Mouse (Mus musculus) heart, embryonic 13.5 days (tissue): ENCODE results near the gene Aplp1. TPM values are rescaled to one million over a fixed set of nuclear protein-coding genes. Genes with fewer than 3 reads are reported as not detected.

Experiments used
- ATAC-seq: fragments of 200-750 bp; cut with Nextera tagmentation; 2 replicates; pipeline ENCODE4 v1.8.0; 2017; ENCODE audit warnings: moderate TSS enrichment; ENCODE audit not compliant: insufficient number of reproducible peaks, low FRiP score, low TSS enrichment; ENCODE audit errors: extremely low read depth
- H3K27ac ChIP-seq: fragments of 300-500 bp; sonication (generic); replicated peaks from 2 replicates; pipeline ENCODE4 v1.5.1; 2015; ENCODE audit warnings: moderate library complexity, mild to moderate bottlenecking, inconsistent platforms
- H3K27me3 ChIP-seq: fragments of 300-500 bp; sonication (generic); replicated peaks from 2 replicates; pipeline ENCODE4 v1.6.1; 2015; ENCODE audit warnings: mild to moderate bottlenecking, inconsistent platforms
- H3K36me3 ChIP-seq: fragments of 300-500 bp; sonication (generic); 2 replicates; pipeline ENCODE4 v1.6.1; 2015; ENCODE audit warnings: mild to moderate bottlenecking, inconsistent platforms
- H3K4me1 ChIP-seq: fragments of 300-500 bp; sonication (generic); 2 replicates; pipeline ENCODE4 v1.6.1; 2015; ENCODE audit warnings: inconsistent platforms
- H3K4me2 ChIP-seq: fragments of 300-500 bp; sonication (generic); 2 replicates; pipeline ENCODE4 v1.6.1; 2015; ENCODE audit warnings: inconsistent platforms, mild to moderate bottlenecking, moderate library complexity
- H3K4me3 ChIP-seq: fragments of 300-500 bp; sonication (generic); 2 replicates; pipeline ENCODE4 v1.5.1; 2015; ENCODE audit warnings: moderate library complexity, mild to moderate bottlenecking, inconsistent platforms
- H3K9ac ChIP-seq: fragments of 300-500 bp; sonication (generic); 2 replicates; pipeline ENCODE4 v1.6.1; 2015; ENCODE audit warnings: inconsistent platforms, mild to moderate bottlenecking, moderate library complexity
- H3K9me3 ChIP-seq: fragments of 300-500 bp; sonication (generic); 2 replicates; pipeline ENCODE4 v1.6.1; 2016; ENCODE audit warnings: inconsistent platforms
- WGBS: fragments of 180-500 bp; shearing (Covaris S2); methylation state at CpG from one replicate; pipeline ENCODE4 v1.1.7; 2015; ENCODE audit warnings: mixed read lengths; 5-methylcytosine and 5-hydroxymethylcytosine counted together
- polyA plus RNA-seq: library from polyadenylated mRNA; unstranded; fragments of >200 nt; fragmentation: Nextera tagmentation; extraction: Ambion mirVana; gene quantifications from 2 replicates; pipeline ENCODE4 v1.2.1, GENCODE M21; 2015

Aplp1 gene
- polyA plus RNA-seq, 1 experiment from 2014 or later = 29.5 TPM

DNA sequence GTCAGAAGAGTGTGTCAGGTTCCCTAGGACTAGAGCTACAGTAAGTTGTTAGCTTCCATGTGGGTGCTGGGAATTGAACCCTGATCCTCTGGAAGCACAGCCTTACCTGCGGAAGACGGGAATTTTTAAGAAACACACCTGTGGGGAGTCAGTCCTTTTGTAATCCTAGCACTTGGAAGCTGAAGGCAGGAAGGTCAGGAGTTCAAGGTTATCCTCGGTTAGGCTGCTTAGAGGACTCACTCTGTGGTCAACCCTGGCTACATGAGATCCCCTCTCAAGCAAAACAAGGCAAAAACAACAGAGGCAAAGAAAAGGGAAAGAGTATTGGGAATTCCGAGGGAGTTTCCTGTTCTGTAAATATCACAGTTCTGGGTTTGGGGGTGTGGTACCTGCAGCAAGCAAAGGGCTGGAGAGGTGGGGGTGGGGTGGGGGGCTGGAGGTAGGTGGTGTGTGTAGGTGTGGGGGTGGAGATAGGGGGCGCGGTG is 19.5 kb upstream of the Aplp1 start:
- H3K9ac ChIP-seq = no peak overlapping the region
- H3K27ac ChIP-seq = no peak overlapping the region
- H3K36me3 ChIP-seq = no peaks in the 10 kb centered on the region
- H3K4me3 ChIP-seq = no peak overlapping the region
- peaks cover 5% of the 10 kb centered on the region; the same call in 1 of the 2 replicates for H3K4me1 ChIP-seq
- no peaks in the 10 kb centered on the region for H3K9me3 ChIP-seq
- WGBS = 11% methylated on average over 6 of the region's 6 CpGs
- H3K4me2 ChIP-seq = no peak overlapping the region
- H3K27me3 ChIP-seq = peaks cover 96% of the 10 kb centered on the region
- ATAC-seq = no peak

DNA sequence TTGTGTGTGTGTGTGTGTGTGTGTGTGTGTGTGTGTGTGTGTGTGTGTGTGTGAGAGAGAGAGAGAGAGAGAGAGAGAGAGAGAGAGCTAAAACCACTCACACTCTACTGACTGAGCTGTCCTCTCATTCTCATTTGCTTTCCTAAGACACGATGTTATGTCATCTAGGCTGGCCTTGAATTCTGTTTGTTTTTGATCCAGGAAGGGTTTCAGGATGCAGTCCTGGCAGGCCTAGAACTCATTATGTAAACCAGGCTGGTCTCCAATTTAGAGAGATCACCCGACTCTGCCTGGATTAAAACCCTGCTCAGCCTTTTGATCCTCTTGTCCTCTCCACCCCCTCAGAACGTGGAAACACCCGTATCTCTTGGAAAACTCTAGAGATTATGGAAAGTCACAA is 18.7 kb upstream of the Aplp1 start:
- H3K9me3 ChIP-seq = no peaks in the 10 kb centered on the region
- no peak overlapping the region for H3K27ac ChIP-seq
- no peak overlapping the region for H3K4me3 ChIP-seq
- no peak for ATAC-seq
- peaks cover 97% of the 10 kb centered on the region for H3K27me3 ChIP-seq
- H3K36me3 ChIP-seq = no peaks in the 10 kb centered on the region
- WGBS = 21% methylated on average over 4 of the region's 4 CpGs
- H3K9ac ChIP-seq = no peak overlapping the region
- peaks cover 5% of the 10 kb centered on the region; the same call in 1 of the 2 replicates for H3K4me1 ChIP-seq
- no peak overlapping the region for H3K4me2 ChIP-seq

DNA sequence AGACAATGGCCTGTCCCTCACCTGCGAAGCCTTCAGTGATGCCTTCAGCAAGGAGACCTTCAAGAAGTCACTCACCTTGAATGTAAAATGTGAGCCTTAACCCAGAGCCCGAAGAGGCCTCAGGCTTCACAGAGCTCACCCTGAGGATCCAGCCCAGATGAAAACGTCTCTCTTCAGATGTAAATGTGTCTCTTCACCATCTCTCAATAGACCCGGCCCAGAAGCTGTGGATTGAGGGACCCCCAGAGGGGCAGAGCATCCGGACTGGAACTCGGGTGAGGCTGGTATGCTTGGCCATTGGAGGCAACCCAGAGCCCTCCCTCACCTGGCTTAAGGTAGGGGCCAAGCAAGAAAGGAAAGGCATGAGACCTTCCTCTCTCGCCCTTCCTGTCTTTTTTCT is 18.2 kb upstream of the Aplp1 start:
- Histone ChIP-seq H3K27ac (no peak overlapping the region), H3K9ac (no peak overlapping the region), H3K36me3 (no peaks in the 10 kb centered on the region), H3K9me3 (no peaks in the 10 kb centered on the region), H3K4me1 (peaks cover 5% of the 10 kb centered on the region; the same call in 1 of the 2 replicates), H3K4me3 (no peak overlapping the region), H3K27me3 (peaks cover 100% of the 10 kb centered on the region), H3K4me2 (no peak overlapping the region)
- 31% methylated on average over 7 of the region's 7 CpGs for WGBS
- ATAC-seq = no peak

DNA sequence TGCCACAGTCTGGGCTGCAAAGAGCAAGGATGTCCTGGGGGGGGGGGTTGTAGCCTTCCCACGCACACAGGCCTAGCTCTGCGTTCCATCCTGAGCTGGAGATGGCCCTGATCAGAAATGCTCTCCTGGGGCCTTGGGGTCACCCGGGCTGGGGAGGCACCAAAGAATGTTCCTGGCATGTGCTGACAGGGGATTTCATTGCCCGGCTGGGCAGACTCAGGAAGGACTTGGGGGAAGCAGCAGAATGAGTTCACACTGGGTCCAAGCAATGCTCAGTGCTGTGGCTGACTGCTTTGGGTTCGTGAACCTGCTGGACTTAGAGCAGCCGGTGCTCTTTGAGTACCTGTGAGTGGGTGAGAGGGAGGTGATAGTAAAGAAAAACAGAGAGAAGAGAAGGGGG is 14.1 kb upstream of the Aplp1 start:
- WGBS = 28% methylated on average over 6 of the region's 6 CpGs
- no peak overlapping the region for H3K27ac ChIP-seq
- H3K27me3 ChIP-seq = peaks cover 100% of the 10 kb centered on the region
- H3K36me3 ChIP-seq = no peaks in the 10 kb centered on the region
- no peak overlapping the region for H3K4me3 ChIP-seq
- no peak for ATAC-seq
- H3K9ac ChIP-seq = no peak overlapping the region
- H3K9me3 ChIP-seq = no peaks in the 10 kb centered on the region
- H3K4me2 ChIP-seq = no peak overlapping the region
- peaks cover 13% of the 10 kb centered on the region for H3K4me1 ChIP-seq

DNA sequence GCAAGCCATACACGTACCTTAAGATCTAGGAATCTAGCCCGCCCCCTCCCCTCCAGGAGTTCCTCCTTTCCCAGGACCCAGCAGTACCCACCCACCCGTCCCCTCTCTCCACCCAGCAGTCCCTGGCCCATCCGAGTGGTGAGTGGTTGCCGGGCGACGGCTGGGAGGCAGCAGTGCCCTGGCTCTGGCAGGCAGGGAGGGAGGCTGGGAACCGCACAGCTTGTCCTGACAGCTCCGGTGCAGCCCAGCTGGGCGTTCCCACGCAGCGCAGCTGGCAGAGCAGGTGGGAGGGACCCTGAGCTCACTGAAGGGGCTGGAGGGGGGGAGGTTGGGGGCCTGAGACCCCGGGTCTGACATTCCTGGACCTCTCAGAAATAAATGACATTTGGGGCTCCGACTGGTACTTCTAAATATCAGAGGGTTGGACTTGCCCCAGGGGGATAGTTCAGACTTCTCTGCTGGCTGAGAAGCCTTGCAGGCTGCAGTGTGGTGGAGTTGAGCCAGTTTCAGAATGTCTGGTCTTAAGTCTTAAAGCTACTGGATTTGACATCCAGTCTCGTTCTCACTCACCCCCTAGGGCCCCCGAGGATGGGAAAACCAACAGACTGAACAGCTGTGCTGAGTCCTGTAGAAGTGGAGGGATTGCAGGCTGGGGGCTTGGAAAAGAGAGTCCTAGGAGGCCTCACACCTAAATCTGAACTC is 12.4 kb upstream of the Aplp1 start, which contains the start of the genes Kirrel2 and Nphs1:
Gene Kirrel2, minus strand, starts transcription at position 62 of the 702 bp plus-strand sequence.
Gene Nphs1, plus strand, starts transcription at position 687 of the 702 bp plus-strand sequence.
- Histone ChIP-seq H3K9me3 (no peaks in the 10 kb centered on the region), H3K4me3 (peak within 1 kb of the TSS; percentile 27), H3K4me2 (peak within 1 kb of the TSS; percentile 46), H3K27me3 (peaks cover 100% of the 10 kb centered on the region), H3K9ac (no peak within 1 kb of the TSS), H3K27ac (no peak within 1 kb of the TSS), H3K36me3 (no peaks in the 10 kb centered on the region), H3K4me1 (peaks cover 17% of the 10 kb centered on the region)
- ATAC-seq = no peak
- 4% methylated on average over 16 of the region's 16 CpGs for WGBS

DNA sequence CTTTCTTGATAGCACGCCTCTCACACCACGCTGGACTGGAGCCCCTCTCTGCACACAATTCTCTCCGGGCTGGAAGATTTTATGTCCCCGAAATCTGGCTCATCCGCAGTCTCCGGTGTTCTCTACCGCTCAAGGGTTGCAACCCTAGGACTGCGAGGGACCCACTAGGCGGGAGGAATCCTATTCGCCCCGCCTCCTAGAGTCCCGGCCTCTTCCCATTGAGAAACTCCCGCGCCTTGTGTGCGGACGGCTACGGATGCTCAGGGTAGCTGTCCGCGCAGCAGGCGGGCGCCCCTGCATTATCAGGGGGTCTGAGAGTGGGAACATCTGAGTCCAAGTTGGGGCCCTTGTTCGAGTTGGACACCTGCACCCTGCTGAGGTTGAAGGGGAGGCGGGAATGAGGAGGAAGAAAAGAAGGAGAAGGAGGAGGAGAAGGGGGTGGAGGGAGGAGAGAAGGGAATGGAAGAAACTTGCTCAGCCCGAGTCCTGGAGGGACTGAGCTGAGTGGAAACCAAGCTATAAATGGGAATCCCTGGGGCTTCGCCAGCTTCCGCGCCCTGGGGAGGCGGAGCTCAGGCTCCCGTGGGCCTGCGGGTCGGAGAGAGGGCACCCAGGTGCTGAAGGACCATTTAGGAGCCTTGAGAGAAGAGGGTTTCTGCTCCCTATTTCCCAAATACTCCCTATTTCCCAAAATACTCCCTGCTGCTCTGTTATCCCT is 11.7 kb upstream of the Aplp1 start:
- WGBS = under 1% methylated on average over 31 of the region's 31 CpGs
- peak overlapping the region; percentile 27 for H3K4me3 ChIP-seq

DNA sequence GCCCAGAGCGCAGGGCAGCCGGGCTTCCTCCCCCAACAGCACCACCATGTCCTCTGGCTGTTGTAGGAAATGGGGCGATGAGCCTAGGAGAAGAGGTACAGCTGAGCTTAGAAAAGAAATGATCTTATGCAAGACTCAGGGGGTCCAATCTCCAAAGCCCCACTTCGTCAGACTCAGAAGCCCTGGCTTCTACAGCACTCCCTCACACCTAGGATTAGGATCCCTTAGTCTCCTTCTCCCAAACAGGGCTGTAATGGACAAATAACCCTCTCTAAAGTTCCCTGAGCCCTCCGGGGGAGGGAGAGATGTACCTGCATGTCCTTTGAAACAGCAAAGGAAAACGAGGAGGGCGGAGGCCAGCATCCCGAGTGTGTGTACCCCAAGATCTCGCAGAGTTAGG is 11.2 kb upstream of the Aplp1 start:
- H3K4me3 ChIP-seq = peak overlapping the region; percentile 27
- no peaks in the 10 kb centered on the region for H3K36me3 ChIP-seq
- ATAC-seq = no peak
- H3K9me3 ChIP-seq = no peaks in the 10 kb centered on the region
- peak overlapping the region; percentile 46 for H3K4me2 ChIP-seq
- no peak overlapping the region for H3K9ac ChIP-seq
- H3K27me3 ChIP-seq = peaks cover 100% of the 10 kb centered on the region
- peaks cover 17% of the 10 kb centered on the region for H3K4me1 ChIP-seq
- WGBS = 2% methylated on average over 9 of the region's 9 CpGs
- H3K27ac ChIP-seq = no peak overlapping the region

More for the DNA sequence above, 11.7 kb upstream of the Aplp1 start:
- H3K36me3 ChIP-seq = no peaks in the 10 kb centered on the region
- H3K4me2 ChIP-seq = peak overlapping the region; percentile 46
- ATAC-seq = no peak
- H3K9me3 ChIP-seq = no peaks in the 10 kb centered on the region
- peaks cover 17% of the 10 kb centered on the region for H3K4me1 ChIP-seq
- H3K27ac ChIP-seq = no peak overlapping the region
- no peak overlapping the region for H3K9ac ChIP-seq
- peaks cover 100% of the 10 kb centered on the region for H3K27me3 ChIP-seq

DNA sequence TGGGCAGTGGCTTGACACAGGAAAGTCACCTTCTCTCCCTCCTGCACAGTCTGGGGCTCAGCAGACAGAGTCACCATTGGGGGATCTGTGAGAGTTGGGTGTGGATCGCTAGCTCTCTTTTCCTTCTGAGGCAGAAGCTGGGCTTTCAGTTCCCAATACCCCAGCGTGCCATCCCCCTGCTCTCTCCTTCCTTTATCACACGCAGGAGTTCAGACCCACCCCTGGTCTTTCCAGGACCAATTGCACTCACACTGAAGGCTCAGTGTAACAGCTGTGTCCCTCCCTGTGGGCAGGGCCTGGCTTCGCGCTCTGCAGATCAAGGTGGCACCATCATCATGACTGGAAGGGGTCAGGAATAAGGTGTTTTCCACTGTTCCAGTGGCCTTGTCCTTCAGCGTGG is 8.9 kb upstream of the Aplp1 start:
- Histone ChIP-seq H3K9ac (no peak overlapping the region), H3K27me3 (peaks cover 98% of the 10 kb centered on the region), H3K9me3 (no peaks in the 10 kb centered on the region), H3K27ac (no peak overlapping the region), H3K4me1 (peaks cover 17% of the 10 kb centered on the region), H3K4me3 (peak overlapping the region; percentile 26), H3K36me3 (no peaks in the 10 kb centered on the region), H3K4me2 (0 out of 2 replicates have a peak overlapping the region, but pooled peaks have one; percentile 39)
- no peak for ATAC-seq
- WGBS = 17% methylated on average over 6 of the region's 6 CpGs

DNA sequence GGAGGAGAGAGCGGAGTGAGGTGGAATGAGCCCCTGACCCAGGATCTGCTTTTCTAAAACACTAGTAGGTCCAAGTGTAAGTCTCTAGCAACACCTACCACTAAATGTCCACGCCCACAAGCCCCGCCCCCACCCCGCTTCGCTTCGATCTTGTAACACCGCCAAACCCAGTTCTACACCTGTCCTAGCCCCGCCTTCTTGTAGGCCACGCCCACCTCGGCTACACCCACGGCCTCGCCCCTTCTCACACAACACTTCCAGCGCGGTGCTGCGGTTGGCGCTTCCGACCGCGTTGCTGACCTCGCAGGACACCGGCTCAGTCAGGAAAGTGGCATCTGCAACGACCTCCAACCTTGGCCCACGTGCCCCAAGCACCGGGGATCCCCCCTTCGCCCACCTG is 8.4 kb upstream of the Aplp1 start:
- H3K4me1 ChIP-seq = peaks cover 17% of the 10 kb centered on the region
- no peak overlapping the region for H3K27ac ChIP-seq
- H3K9me3 ChIP-seq = no peaks in the 10 kb centered on the region
- 3% methylated on average over 25 of the region's 25 CpGs for WGBS
- H3K9ac ChIP-seq = no peak overlapping the region
- peak overlapping the region; percentile 39 for H3K4me2 ChIP-seq
- H3K27me3 ChIP-seq = peaks cover 93% of the 10 kb centered on the region
- H3K4me3 ChIP-seq = peak overlapping the region; percentile 26
- ATAC-seq = no peak
- no peaks in the 10 kb centered on the region for H3K36me3 ChIP-seq

DNA sequence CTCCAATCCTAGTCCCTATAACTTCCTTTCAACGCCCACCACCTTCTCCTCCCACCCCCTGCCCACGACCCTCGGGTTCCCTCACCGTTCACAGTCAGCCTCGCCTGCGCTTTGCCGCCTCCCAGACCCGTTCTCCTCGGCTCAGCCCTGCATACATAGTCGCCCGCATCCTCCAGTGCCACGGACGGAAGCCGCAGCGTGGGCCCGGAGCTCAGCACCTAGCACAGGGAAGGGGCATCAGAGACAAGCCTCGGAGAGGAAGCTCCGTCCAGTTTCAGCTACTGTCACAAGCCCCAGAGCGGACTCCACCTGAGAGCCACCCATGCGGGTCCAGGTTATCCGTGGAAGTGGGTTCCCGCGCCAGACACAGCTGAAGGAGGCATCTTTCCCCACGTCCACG is 8.0 kb upstream of the Aplp1 start:
- 23% methylated on average over 24 of the region's 25 CpGs for WGBS
- Histone ChIP-seq H3K4me1 (peaks cover 17% of the 10 kb centered on the region), H3K9me3 (no peaks in the 10 kb centered on the region), H3K9ac (no peak overlapping the region), H3K27ac (no peak overlapping the region), H3K4me3 (no peak overlapping the region), H3K4me2 (peak overlapping the region; percentile 39; the same call in 1 of the 2 replicates), H3K36me3 (no peaks in the 10 kb centered on the region), H3K27me3 (peaks cover 89% of the 10 kb centered on the region)
- no peak for ATAC-seq

DNA sequence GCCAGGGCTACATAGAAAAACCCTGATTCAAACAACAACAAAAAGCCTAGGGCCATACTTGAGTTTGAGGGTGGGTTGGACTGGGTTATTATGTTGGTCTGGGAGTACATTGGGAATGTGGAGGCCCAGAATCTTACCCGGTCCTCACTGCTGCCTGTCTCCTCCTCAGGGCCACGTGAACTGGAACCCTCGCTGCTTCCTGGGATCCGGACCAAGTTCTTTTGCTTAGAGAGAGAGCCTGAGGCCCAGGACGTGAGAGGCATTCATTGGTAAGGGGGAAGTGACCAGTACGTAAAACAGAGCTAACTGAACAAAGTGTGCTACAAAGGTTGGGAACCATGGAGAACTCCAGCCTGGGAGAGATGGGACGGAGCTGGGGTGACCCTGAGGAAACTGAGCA is 4.9 kb upstream of the Aplp1 start:
- ATAC-seq = no peak
- Histone ChIP-seq H3K4me1 (peaks cover 7% of the 10 kb centered on the region), H3K27ac (no peak overlapping the region), H3K27me3 (peaks cover 74% of the 10 kb centered on the region), H3K4me3 (no peak overlapping the region), H3K9ac (no peak overlapping the region), H3K9me3 (no peaks in the 10 kb centered on the region), H3K36me3 (no peaks in the 10 kb centered on the region), H3K4me2 (no peak overlapping the region)
- WGBS = 63% methylated on average over 7 of the region's 7 CpGs
